Mouse (Mus musculus) adrenal gland, postnatal 10 days (tissue): ENCODE results near the gene Fgf3. TPM values are rescaled to one million over a fixed set of nuclear protein-coding genes. Genes with fewer than 3 reads are reported as not detected.

Experiments used
- total RNA-seq, 2 experiments: library from RNA; stranded (reverse); gene quantifications; 2 replicates each; pipeline ENCODE4 v1.2.3; 2021

The Fgf3 gene
- total RNA-seq, 2 experiments from 2014 or later = 0.27 to 0.33 TPM

Other genes with a start within 250 kb of the Fgf3 start
- gene Ano1, start 86.1 kb upstream of the Fgf3 start, total RNA-seq = 10 to 100 TPM; 34.3 to 37.7 TPM
- not detected for gene Fgf4, start 9.3 kb downstream of the Fgf3 start, total RNA-seq
- gene Fgf15, start 58.4 kb downstream of the Fgf3 start, total RNA-seq = not detected
- 10 to 100 TPM; 25.6 to 26.2 TPM for gene LTO1, start 77.0 kb downstream of the Fgf3 start, total RNA-seq
- 10 to 100 TPM; 72.7 to 80.8 TPM for gene Ccnd1, start 101.8 kb downstream of the Fgf3 start, total RNA-seq